Mouse (Mus musculus) cerebellum, adult (tissue): ENCODE data around the gene B9d1.

Experiments
- ATAC-seq: cut with Nextera tagmentation; 2 replicates; pipeline ENCODE4 v1.9.2; 2017; ENCODE audit warnings: mild to moderate bottlenecking, moderate library complexity, mixed read lengths; ENCODE audit not compliant: insufficient number of reproducible peaks, low FRiP score, low TSS enrichment

B9d1 gene

DNA sequence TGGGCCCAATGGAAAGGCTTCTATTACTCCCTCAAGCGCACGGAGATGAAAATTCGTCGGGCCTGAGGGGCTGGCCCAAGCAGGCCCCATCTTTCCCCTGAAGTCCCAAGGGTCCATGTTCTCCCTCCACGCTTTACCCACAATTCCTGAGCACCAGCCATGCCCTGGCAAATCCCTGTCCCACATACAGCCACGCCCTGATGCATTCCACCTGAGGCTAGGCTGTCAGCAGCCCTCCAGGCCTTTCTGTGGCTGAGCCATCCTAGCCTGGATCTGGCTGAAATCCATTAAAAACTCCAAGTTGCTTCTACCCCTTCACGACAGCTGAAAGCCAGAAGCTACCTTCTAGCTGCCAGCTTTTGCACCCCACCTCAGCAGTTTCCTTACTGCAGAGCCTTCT lies 17.0 kb upstream of the B9d1 start:
- ATAC-seq, result no peak

DNA sequence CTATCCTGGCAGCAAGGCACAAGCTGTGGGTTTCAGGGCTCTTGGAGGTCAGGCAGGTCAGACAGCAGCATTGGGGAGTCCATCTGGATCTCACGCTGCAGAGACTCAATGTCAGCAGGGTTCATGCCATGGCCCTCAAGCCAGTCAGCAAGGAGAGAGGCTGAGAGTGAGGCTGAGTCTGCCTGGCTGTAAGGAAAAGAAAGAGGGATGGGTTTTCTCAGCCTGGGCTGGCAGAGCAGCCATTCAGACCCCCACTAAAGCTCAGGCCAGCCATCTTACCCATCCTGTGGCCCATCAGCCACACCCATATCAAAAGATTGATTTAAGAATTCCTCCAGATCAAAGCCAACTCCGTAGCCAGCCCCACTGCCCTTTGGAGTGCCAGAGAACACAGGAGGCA lies 15.9 kb upstream of the B9d1 start:
- no peak for ATAC-seq

DNA sequence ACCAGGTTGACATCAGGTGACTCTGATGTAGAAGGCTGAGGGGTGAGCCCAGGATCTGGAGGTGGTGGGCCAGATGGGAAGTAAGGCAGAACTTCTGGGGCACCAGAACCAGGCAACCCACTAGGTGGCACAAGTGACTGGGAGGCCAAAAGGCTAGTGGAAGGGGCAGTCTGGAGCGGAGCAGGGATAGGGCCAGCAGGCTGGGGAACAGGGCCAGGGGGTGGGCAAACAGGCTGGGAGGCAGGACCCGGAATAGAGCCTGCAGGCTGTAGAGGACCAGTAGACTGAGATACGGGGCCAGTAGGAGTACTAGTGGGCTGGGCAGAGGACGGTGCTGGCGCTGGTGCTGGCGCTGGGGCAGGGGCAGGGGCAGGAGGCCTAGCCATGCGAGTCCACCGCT lies 15.1 kb upstream of the B9d1 start:
- ATAC-seq, result no peak

DNA sequence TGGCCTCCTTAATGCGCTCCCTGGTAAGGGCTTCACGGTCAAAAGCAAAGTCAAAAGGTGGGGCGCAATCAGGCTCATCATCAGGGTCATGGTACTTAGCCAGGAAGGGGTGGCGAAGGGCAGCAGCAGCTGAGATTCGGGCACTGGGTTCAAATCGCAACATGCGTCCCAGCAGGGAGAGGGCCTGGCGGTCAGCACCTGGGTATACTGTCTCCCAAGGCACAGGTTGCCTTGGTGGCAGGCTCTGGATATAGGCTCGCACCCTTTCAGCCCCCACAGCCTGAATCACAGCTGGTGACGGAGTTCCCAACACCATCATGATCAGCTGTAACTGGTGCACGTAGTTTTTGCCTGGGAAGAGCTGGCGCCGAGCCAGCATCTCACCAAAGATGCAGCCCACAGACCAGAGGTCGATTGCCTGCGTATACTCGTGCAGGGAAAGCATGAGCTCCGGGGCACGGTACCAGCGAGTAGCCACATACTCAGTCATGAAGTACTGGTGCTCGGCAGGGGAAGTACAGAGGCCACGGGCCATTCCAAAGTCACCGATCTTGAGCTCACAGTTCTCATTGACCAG lies 13.9 kb upstream of the B9d1 start:
- no peak for ATAC-seq

DNA sequence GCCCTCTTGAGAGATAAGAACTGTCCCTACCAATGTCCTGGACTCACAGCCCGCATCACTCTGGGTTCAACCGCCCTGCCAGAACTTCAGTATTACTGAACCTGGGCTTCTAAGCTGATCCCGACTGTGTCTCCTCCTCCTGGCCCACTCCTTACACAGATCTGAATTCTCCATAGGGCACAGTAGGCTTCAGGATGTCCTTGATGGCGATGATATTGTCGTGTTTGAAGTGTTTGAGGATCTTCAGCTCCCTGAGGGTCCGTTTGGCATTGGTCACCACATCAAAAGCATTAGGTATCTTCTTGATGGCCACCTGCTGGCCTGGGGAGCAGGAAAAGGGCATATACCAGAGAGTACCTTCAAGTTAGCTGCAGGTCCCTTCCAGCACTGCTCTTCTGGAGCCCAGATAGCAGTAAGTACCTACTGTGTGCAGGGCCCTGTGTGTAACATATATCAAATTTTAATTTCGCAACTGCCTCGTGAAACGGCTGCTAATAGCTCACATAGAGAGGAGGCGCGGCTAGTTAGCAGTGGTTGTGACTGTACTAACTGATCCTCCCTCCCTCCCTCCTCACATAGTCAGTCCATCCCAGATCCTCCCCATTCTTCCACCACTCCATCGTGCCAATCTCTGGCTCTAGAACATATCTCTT lies 12.1 kb upstream of the B9d1 start:
- ATAC-seq, result no peak

DNA sequence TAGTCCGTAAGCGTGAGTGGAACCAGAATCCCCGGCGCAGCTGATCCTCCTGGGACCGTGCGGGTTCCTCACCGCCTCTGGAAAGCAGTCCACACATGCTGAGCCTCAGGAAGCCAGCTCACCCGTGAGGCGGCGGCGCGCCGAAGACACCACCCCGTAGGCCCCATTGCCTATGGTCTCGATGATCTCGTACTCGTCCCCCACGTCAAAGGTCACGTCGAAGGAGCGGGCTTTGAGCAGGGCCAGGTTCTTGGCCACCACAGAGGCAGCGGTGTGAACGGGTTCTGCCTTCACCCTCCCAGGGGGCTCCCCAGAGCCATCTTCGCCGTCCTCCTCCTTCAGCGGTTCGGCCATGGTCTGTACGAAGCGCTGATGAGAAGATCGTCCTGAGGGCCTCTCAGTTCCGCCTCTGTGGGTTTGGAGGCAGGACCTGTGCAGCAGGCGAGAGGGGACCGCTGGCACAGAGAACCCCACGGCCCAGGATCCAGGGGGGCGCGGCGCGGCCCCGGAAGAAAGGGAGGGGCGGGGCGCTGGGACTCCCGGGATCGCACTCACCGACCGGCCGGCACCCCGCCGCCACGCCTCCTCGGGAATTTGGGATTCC lies 11.3 kb upstream of the B9d1 start:
- peak; percentile 28; the same call in 1 of the 2 replicates for ATAC-seq

DNA sequence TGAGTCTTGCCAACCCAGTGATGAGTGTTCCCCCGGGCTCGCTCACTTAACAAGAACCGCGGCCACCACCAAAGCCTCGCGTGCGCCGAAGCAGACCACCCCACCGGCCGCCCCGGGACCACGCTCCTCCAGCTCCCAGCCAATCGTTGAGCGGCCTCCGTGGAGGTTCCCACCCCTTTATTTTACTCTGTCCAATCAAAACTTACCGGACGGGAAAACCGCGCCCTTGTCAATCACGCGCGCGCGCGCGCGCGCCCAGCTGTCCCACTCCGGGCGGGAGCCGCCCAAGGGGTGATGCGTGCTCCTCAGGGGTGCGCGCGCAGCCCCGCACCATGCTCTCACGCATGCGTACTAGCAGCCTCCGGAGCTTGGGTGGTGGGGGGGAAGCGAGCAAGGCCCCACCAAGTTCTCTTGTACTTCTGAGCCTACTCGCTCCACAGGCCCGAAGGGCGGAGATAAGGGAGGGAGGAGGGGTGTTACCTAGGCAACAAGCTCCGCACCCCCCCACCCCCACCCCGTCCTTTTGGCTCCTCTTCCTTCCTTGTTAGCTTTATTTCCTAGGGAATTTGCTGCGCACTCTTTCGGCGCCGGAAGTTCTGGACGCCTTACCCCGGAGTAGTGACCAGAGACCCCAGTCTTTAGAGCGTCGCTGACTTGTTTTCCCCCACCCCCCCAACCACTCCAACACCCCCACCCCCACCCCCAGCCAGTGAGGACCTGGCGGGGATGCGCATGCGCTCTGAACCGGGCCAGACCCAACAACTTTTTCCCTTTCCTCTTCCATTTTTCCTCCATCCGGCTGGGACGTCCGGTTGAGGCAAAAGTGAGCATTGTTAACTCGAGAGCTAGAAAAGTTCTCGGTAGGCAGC lies 10.6 kb upstream of the B9d1 start, which contains the start of gene Mapk7:
TSS of gene Mapk7 (minus strand) at position 278 of the 869 bp plus-strand sequence.
- ATAC-seq, result peak; percentile 92

DNA sequence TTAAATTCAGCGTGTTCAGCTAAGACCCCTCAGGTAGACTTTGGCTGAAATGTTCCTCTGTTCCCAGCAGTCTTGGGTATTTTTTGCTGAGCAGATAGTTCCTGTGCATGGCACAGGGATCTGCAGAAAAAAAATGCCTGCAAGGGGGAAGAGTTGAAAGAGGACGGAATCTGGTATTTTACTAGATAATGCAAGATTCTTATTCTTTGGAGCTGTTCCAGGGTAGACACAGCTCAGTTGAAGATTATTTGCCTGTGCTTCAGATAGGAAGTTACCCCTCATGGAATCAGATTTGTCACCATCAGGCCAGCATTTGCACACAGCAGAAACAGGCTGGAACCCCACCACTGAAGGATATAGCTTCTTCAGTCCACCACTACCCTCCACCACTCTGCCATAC lies 9.4 kb upstream of the B9d1 start:
- no peak for ATAC-seq

DNA sequence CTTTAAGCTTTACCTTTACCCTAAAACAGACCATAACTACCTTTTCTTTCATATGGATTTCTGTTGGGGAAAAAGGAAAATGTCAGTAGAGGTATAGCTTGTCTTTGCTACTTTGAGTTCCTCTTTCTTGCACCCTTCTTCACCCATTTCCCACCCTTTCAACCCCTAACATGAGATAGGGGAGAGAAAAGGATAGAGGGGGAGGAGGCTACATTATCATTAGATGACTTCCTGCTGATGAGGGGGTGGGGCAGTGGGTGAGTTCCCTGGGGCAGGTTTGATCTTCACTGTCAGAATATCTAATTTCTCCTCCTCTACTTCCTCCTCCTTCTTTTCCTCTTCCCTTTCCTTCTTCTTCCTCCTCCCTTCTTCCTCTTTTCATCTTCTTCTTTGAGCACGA lies 7.5 kb upstream of the B9d1 start:
- no peak for ATAC-seq

DNA sequence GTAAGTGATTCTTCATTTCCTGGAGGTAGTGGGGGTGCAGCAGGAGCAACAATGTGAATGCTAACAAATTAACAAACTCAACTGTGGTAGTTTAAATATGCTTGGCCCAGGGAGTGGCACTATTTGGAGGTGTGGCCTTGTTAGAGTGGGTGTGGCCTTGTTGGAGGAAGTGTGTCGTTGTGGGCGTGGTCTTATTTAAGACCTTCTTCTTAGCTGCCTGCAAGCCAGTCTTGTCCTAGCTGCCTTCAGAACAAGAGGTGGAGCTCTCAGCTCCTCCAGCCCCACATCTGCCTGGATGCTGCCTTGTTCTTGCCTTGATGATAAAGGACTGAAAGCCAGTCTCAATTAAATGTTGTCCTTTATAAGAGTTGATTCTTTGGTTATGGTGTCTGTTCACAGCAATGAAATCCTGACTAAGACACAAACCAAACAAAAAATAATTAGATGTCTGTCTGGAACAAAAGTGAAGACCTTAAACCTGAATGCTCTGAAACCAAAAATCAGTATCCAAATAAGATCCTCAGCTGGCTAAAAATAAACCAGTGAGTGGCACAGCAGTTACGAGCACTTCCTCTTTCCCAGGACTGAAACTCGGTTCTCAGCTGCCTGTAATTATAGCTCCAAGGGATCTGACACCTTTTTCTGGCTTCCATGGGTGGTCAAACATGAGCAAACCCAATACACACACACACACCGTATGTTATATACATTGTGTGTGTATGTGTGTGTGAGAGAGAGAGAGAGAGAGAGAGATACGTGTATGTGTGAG lies 6.0 kb upstream of the B9d1 start:
- no peak for ATAC-seq

DNA sequence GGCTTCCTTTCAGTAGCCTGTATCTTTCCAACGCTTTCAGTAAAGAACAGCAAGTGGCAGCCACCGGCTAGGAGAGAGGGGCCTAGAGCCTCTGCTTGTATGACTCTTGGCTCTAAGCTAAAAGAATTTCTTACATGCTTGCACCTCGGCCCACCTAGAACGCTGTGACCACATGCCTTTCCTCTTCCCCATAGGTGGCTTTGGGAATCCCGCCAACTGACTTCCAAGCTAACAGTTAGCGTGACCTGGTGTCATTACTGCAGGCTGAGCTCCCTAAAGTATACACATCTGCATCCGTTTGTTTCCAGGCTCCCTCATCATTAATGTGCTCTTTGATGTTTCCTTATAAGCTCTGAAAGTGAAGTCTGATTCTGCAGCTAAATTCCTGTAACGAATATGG lies 1.0 kb upstream of the B9d1 start:
- ATAC-seq, result no peak

DNA sequence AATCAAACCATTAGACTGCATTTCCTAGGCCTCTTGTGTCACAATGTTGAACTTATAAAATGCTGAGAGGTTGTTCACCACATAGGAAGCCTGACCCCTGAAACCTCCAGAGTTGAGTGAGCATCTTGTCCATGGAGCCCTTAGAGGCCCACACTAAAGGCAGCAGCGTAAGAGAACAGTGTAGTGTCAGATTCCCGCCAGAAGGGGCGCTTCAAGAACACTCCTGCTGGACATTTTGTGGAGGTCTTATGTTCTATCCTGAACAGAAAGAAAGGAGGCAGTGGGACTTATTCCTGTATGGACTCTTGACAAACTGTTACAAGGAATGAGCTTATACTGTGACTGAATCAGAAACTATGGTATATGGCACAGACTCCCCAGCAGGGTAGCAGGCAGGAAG lies 10.0 kb downstream of the B9d1 start:
- ATAC-seq, result no peak

DNA sequence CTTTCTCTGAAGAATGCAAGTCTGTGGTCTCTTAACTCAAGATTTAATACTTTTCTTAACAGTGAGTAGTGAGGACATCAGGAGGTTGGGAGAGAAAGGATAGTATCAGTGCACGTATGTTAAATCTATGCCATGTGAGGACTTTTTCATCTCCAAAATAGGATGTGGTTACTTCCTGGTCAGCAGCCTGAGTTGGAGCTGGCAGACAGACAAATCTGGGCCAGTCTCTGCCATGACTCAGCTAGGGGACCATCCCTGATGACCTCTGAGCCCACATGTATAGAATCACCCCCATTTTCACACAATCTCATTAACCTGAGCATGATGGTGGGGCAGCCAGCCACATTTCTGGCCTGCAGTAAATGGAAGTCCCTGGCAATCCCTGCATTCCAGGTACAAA lies 13.0 kb downstream of the B9d1 start:
- no peak for ATAC-seq

DNA sequence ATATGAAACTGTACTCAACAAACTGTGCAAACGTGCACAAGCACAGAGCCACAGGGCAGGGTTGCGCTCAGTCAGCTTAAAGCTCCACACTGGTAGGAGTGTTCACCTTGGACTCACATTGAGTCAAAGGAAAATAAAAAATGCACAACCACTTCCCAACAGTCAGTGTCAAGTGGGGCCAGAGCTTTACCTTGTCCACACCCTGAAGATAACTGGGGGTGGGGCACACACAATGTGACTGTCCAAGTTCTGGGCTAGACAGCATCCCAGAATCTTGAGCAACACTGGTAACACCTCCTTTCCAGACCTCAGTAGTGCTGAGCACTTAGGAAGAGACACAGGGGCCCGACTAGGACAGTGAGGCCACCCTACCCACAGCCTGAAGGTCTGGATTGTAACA lies 13.9 kb downstream of the B9d1 start:
- ATAC-seq, result no peak

DNA sequence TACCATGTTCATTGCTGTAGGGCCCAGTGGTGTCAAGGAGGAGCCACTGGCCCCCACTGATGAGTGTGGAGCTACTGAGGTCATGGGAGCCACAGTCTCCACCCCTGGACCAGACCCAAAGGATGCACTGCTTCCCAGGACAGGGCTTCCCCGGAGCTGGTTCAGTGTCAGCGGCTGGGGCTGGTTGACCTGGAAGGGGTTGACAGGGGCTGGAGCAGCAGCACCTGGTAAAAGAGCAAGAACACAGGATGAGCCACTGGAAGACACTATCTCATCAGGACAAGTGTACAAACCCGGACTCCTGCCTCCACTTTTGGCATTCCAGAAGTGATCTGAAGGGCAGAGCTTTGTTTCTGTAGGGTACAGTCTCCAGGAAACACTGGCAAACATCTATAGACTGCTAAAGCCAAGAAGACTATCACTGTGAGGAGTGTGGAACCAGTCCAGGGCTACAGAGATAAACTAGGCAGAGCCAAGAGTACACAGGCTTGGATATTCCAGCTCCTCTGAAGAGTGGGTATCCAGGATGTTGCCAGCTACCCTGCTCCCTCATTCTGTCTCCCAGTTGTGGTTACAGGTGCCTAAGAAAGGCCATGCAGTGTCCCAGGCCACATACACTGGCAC lies 14.7 kb downstream of the B9d1 start:
- ATAC-seq, result no peak

DNA sequence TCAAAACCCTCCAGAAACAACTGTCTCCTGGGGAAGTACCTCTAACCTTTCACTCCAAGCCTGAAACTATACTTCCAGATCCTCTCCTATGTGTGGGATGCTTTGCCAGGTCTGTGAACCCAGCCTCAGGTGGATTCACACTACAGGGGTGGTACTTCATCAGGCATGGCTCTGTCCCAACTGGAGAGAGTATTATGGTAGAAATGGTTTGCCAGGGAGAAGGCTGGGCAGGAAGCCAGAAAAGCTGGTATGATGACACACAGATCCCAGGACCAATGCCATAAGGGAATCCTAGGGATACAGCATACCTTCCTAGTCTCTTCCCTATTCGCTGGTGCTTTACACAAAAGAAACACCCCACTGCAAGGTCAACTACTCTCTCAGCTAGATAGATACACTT lies 21.9 kb downstream of the B9d1 start:
- no peak for ATAC-seq

DNA sequence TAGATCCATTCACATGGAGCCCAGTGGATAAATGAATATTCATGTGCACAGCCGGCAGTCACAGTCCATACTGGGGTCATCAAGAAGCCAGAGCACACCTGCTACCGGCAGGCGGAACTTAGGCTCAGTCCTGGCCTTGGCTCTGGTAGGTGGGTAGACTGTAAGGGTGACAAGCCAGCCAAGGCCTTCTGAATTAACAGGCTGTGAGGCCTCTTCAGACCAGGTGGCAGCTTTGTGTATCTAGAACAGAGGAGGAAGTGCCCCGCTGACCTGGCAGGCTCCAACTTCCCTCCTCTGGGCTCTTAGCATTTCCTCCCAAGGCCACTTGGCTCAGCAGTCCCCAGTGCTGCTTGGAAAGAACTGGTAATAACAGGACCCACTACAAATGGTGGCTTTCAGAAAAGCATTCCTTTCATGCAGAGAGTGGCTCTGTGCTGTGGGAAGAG lies 24.3 kb downstream of the B9d1 start:
- ATAC-seq, result peak; percentile 88

DNA sequence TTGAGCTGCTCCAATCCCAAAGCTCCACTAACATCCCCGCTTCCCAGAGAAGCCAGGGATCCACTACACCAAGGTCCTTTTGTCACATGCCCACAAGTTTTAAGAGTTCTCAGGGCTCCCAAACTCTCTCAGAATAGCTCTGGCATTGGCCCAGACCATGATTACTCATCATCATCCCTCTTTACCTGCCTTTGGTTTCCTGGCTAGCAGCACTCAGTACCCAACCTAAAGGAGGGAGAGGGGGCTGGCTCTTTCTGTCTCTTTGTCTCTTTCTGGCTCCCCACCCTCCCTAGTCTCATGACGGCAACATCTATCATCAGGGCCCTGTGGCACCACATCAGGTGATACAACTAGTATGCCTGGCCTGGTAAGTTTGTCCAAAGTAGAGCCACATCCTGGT lies 27.9 kb downstream of the B9d1 start:
- no peak for ATAC-seq

DNA sequence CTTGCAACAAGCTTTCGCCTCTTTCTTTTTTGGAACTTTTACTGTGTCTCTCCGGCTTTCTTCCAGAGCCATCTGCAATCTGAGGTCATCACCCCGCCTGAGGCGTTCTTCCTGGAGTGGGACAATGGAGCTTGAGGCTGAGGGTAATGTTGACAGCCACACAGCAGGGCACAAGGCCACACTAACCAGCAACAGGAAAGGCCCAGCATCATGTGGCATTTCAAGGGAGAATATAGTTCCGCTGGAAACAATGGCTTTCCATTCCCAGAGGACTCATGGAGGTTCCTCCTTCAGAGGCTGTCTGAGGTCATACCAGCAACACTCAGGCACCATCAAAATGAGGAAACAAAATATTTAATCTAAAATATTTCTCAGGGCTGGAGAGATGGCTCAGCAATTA lies 28.6 kb downstream of the B9d1 start:
- no peak for ATAC-seq

DNA sequence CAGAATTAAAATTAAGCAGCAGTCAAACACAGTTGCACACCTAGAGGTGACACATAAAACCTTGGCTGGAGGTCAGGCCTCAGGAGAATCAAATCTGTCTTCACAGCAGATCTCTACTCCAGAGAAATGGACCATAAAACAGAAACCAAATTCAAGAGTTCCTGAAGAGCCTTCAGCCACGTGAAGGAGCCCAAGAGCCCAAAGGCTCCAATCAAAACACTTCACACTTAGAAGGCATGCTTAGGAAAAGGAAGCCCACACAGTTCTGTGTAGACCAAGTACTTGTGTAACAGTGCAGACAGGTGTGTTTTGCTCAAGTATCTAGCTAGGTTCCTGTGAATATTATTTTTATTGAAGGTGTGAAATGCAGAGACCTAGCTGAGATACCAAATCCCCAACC lies 30.6 kb downstream of the B9d1 start:
- no peak for ATAC-seq
